Mouse (Mus musculus): ENCODE measurements around the gene Hint3.
"Not testable (repeated sequence)": the region's sequence is repeated elsewhere in the genome, so short reads cannot be mapped to it uniquely, and the experiment has no call there.

The Hint3 gene

DNA sequence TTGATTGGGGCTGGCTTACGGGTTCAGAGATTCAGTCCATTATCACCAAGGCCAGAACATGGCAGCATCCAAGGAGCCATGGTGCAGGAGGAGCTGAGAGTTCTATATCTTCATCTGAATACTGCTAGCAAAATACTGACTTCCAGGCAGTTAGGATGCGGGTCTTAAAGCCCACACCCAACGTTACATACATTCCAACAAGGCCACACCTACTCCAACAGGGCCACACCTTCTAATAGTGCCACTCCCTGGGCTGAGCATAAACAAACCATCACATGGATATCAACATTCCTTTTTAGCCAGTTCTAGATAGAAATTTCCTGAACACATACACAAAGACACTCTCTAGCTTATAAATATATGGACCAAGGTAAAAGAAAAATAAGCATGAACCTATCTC, at the start of gene Hint3:
Hint3 (minus strand) TSS at position 120 of the 400 bp plus-strand sequence.
- in situ Hi-C loops (cut with MboI; ENCODE audit: unreplicated experiment in 2 of 2): no loop called here

DNA sequence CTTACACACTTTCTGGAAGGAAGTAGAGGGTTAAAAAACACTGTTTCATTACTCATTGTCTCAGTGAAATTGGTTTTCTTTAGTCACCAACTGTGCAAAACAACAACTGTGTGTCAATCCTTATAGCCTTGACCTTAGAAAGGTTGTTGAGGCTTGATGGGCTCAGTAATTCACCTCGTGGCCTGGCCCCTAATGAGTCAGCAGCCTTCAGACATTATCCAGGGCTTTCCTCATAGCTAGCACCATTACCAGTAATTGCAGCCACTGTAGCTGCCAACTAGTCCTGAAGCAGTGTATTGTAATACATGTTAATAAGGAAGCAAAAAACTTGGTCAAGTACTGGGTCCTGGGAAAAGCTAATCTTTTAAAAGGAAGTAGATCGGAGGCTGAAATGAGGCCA, 48.6 kb upstream of the Hint3 start:
- in situ Hi-C loops (cut with MboI; ENCODE audit: unreplicated experiment in 2 of 2): no loop called here

DNA sequence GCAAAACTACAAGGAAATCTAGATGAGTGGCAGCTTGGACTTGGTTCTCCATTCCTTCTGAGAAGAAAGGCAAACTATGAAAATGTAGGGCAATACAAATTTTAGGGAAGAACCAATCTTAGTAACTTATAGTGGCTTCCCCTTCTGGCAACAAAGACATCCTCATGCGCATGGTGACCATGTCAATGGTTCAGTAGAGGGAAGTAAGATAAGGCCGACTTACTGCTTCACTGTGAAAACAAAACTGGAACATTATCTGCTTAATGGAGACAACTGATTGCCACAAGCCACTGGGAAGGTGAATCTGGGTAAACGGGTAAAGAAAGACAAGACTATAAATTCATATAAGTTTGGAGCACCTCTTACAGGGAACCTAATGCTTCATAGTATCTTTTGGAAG, 45.4 kb upstream of the Hint3 start:
- in situ Hi-C loops (cut with MboI; ENCODE audit: unreplicated experiment in 2 of 2): no loop called here

DNA sequence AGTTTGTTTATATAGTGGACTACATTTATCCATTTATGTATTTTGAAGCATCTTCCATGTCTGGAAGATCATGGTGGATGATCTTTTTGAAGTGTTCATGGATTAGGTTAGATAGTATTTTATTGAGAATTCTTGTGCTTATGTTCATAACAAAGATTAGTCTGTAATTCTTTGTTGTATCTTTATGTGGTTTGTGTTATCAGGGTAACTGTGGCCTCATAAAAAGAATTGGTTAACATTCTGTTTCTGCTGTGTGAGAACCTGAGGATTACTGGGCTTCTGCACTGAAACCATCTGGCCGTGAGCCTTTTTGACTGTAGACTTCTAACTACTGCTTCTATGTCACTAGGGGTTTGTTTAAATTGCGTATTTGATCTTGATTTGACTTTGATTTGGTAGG, 37.1 kb upstream of the Hint3 start:
- in situ Hi-C loops (cut with MboI; ENCODE audit: unreplicated experiment in 2 of 2): no loop called here

DNA sequence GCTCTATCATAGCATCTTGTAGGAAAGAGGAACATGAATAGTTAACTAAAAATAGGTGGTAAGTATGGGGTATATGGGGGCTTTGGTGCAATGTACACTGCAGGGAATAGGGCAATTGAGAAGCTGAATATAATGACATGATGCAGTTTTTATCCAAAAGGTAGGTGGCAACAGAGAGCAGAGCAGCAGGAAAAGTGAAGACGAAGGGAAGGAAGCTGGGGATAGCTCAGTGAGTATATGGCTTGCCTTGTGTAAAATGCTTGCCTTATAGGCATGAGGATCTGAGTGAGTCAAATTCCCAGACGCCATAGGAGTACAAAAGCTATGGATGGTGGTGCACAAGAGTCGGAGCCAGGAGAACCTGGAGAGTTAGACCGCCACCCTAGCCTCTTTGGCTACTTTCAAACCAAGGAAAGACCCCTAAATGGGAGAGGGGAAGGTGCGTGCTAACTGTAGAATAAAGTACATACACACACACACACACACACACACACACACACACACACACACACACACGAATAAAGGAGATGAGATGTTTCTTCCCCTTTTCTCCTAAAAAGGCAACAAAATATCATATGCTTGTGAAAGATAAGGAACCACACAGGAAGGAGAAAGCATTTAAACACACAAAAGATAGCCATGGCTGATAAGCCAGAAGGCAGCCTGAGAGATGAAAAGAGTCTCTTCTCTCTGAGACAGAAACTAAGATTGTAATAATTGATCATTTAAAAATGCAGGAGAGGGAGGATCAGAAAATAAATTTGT, 31.3 kb upstream of the Hint3 start:
- in situ Hi-C loops (cut with MboI; ENCODE audit: unreplicated experiment in 2 of 2): no loop called here

DNA sequence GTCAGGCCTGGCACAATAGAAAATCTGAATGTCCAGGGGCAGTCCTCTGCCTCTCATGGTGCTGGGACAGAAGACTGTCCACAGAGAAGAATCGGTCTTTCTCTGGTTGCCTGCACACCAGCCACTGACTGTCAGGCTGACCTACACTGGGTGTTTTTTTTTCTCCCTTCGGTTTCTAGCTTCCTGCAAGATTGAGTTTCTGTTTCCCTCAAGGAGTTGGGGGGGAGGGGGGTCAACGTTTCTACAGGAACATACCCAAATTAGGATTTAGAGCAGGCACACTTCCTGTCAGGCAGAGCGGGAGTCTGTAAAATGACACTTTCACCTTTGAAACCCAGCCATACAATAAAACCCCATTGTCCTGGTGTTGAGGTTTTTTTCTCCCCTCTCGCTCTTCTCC, 26.2 kb upstream of the Hint3 start:
- in situ Hi-C loops (cut with MboI; ENCODE audit: unreplicated experiment in 2 of 2): no loop called here

DNA sequence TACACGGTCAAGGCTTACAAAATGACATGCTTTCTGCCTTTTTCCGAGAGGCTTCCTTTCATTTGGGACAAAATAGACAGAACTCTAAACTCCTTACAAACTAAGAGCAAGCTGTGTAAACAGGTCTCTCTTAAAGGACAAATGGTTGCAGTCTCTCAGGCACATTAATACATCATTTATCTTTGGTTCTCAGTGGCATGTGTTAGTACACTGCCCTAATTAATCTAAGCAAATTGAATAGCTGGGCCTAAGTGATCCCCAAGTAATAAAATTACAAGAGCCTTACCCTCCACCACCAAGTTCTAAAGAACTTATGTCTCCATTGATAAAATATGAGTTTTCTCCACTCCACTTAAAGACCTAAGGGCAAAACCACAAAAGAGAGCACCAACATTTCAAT, 18.2 kb upstream of the Hint3 start:
- in situ Hi-C loops (cut with MboI; ENCODE audit: unreplicated experiment in 2 of 2): no loop called here

DNA sequence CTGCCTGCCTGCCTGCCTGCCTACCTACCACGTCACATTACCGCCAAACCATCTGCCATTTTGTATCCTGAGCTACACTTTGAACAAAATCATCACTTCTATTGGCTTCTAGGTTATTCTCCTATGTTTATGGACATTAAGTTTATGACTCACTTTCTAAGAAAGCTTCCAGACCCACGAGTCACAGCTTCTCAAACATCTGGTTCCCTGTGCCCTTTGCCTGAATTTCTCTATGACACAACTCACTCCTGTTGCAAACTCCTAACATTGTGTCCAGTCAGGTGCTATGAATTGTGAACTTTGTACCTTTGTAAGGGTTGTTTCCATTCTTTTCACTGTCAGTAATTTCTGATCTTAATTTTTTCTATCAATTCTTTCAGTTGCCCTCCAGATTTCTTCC, 8.8 kb upstream of the Hint3 start:
- in situ Hi-C loops (cut with MboI; ENCODE audit: unreplicated experiment in 2 of 2): no loop called here

DNA sequence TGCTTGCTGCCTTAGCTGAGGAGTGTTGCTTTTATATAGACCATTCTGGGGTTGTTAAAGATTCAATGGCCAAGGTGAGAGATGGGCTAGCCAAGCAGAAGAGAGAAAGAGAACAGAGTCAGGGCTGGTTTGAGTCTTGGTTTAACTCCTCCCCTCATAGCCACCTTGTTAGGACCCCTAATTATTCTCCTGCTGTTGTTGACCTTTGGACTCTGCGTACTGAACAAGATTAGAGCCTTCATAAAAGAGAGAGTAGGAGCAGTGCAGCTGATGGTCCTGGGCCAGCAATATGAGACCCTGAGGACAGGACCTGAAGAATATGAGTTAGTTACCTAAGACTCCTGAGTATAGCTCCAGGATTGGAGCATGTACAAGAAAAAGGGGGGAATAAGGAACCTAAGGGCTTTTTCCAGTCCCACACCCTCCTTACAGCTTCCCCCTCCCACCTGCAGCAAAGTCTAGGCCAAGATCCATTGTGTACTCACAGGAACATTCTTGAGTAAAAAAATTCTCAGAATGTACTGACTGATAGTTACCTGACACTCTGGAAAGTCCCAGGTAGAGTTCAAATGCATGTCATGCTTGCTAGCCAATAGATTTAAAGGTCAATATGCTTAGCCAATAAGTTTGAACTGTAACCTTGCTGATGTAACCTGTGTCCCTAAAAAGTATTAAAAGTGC, 7.2 kb upstream of the Hint3 start:
- in situ Hi-C loops (cut with MboI; ENCODE audit: unreplicated experiment in 2 of 2): not testable (repeated sequence)

DNA sequence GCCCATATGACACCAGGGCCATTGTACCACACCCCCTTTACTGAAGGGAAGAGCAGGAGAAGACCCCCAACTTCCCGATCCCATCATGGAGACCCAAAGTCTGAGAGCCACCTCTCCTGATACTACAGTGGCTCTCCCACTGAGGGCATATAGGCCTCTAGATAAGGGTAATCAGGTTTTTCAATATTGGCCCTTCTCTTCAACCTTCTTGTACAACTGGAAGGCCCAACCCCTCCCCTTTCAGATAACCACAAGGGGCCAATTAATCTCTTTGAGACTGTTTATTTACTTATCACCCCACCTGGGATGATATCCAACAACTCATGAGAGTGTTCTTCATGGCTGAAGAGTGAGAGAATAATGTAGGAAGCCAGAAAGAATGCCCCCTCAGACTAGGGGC, 3.3 kb upstream of the Hint3 start:
- in situ Hi-C loops (cut with MboI; ENCODE audit: unreplicated experiment in 2 of 2): no loop called here

DNA sequence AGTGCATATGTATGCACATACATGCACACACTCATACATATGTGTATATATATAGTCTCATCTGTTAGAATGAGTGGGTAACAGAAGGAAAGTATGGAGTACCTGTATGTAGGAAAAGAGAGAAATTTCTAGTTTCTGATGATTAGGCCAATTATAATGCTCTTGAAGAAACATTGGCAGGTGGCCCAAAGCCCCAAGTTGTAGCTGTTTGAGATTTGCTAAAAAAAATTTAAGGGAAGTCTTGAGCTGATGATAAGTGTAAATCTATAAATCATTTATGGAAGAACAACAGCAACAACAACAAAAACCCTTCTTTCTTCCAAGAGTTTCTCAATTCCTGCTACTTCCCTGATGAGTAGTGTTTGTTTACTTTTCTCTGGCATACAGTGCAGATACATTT, 545 bp upstream of the Hint3 start:
- in situ Hi-C loops (cut with MboI; ENCODE audit: unreplicated experiment in 2 of 2): no loop called here

DNA sequence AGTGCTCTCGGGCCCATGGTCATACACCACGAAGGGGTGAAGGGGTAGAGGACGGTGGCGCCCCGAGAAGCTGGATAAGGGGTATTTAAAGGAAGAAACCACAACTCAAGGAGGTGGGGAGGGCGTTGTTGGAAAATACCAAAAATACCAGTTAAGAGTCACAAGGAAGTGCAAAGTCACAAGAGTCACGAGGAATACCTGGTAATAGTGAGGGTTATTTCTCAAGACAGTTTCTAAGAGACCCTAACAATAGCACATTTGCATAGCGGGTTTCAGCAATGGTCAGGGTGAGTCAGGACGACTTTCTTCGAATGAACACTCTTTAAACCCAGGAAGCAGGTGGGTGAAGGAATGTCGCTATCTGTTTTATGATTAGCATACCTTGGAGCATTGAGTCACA, 988 bp downstream of the Hint3 start:
- in situ Hi-C loops (cut with MboI; ENCODE audit: unreplicated experiment in 2 of 2): not testable (repeated sequence)

DNA sequence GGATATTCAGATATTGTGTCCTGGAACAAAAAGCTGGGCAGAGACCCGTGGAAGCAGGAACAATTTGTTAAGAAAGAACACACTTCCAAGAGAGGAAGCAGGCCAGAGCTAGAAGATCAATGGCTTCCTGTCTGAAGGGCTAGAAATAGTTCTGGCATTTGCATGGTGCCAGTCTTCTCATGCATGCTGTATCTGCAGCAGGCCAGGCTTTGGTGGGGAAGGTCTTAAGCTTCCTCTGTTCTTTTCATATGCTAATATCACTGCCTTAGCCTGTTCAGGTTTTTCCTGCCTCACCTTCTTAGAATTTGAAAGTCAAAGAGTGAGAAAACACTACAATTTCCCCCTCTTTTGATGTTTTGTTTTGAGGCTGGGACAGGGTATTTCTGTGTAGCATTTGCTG, 1.9 kb downstream of the Hint3 start:
- in situ Hi-C loops (cut with MboI; ENCODE audit: unreplicated experiment in 2 of 2): no loop called here

DNA sequence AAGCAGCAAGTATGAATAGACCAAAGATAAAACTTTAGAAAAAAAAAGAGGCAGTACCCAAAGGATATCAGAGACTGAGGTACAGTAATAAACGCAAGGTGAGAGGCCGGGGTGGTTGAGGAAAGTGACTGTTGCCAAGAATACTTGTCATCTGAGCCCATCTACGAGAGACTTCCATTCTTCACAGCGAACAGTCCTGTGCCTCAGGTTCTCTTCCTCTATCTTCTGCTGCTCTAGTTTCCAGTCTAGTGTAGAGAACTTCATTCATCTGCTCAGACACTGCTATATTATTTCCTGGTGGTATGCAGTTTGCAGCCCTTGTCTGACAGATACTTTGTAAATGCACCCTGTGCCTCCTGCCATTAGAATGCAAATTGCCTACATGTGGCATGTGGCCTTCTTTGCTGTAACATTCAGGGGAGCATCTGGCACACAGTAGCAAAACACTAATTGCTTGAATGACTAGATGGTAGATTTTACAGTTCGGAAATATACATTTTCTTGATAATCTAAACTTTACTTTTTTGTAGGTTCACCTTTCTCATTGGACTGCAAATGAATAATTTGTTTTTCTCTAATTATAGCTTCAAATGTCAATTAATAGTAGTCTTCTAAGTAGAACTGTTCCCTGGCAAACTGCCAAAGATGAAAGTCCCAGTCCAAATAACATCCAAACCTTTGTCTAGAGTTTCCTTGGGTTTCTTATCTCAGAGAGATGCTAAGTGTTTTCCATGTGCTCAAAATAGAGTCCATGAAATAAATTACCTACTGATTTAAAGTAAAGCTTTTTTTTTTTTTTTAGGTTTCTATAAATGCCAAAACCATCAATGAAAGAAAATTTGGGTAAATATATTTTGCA, 5.0 kb downstream of the Hint3 start:
- in situ Hi-C loops (cut with MboI; ENCODE audit: unreplicated experiment in 2 of 2): loop anchor here in 1 of 2 experiments (5.0 to 25.0 kb wide), 2 partner anchors 678 to 1262 kb away; partner anchors contain the start of gene Rnf146

DNA sequence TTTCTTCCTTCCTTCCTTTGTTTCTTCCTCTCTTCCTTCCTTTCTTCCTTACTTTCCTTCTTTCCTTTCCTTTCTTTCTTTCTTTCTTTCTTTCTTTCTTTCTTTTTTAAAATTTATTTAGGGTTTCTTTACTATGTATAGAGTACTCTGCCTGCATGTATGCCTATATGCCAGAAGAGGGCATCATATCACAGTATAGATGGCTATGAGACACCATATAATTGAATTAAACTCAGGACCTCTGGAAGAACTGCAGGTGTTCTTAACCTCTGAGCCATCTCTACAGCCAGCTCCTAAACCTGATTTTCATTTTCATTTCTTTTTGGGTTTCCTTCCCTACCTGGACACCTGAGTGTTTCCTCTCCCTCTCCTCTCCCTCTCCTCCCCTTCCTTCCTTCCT, 6.5 kb downstream of the Hint3 start:
- in situ Hi-C loops (cut with MboI; ENCODE audit: unreplicated experiment in 2 of 2): loop anchor here in 1 of 2 experiments (5.0 to 25.0 kb wide), 2 partner anchors 679 to 1261 kb away; partner anchors contain the start of gene Rnf146

DNA sequence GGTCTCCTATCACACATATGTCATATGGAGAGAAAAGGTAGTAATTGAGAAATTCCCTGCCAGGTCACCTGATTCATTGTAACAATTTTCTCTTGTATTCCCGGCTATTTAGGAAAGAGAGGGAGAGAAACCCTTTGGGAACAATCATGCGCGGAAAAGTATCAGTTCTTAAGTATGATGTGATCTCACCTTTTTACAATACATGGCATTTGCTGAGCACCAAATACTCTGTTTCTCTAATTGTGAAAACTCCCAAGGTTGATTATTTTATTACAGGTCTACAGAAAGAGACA, 10.6 kb downstream of the Hint3 start:
- in situ Hi-C loops (cut with MboI; ENCODE audit: unreplicated experiment in 2 of 2): loop anchor here (5.0 to 25.0 kb wide), 6 partner anchors 98 to 1257 kb away; partner anchors contain the start of genes Cenpw (in 2 of the 2) and Rnf146 (in 2 of the 2)

DNA sequence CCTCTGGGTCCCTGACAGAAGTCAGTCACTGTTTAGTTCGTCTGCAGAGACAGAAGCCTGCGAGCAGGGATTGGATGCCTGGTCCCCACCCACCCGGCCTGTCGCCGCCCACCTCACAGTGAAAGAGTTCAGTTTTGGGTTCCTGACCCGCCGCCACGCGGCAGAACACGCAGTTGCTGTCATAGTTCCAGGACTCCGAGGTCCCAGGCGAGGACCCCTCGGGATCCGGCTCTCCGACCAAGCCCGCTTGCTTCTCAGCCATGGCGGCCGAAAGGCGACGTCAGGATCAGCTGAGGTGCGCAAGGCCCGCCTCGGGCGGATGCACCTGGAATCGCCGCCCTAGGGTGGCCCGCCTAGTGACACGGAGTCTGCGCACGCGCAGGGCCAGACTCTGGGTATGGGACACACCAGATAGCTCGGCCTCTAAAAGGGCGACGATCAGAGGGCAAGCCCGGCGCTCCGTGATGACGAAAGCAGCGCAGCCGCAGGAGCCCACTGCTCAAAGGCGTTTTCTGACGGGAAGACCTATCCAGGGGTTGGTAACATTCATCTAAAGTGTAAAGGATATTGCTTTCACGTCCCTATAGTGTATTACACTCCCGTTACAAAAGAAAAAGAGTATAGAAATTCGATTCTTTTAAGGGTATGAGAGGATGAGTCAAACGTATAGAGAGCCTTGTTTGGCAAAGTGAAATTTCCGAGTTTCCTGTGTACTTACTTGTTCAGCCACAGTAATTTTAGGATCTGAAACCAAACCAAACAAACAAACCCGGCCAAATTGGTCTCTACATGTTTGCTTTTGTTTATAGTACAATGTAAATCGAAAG, 11.1 kb downstream of the Hint3 start:
- in situ Hi-C loops (cut with MboI; ENCODE audit: unreplicated experiment in 2 of 2): loop anchor here (5.0 to 25.0 kb wide), 6 partner anchors 99 to 1256 kb away; partner anchors contain the start of genes Cenpw (in 2 of the 2) and Rnf146 (in 2 of the 2)

DNA sequence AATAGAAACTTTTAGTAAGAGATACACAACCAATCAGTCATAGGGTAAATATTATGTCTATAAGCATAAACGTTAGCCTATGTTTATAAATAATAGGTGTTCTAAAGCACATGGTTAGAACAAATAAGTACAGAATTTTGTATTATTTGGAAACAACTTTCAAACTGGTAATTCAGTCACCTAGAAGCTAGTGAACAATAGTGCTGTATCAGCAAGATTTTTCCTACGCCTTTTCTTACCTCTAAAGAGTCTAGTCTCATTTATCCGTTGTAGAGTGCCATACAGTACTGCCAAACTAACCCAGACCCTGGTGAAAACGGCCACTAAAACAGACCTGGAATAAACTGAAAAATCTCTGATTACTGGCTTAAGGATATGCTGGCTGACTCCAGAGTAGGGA, 16.4 kb downstream of the Hint3 start:
- in situ Hi-C loops (cut with MboI; ENCODE audit: unreplicated experiment in 2 of 2): loop anchor here in 1 of 2 experiments (25.0 kb wide), 1 partner anchor 1251 kb away; the partner anchor contains the start of gene Rnf146

DNA sequence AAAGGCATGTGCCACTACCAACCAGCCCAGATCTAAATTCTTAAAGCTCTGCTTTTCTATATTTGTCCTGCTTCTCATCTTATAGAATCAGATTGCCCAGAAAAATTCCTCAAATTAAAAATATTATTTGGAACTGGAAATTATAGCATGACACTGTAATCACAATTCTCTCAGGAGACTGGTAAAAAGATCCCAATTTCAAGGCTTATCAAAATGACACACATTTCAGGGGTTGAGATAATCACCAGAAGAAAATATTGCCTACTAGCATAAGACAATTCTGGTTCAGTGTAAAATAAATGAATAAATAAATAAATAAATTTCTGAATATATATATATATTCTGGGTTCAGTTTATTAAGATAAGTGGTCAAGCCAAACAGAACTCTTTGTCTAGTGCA, 19.8 kb downstream of the Hint3 start:
- in situ Hi-C loops (cut with MboI; ENCODE audit: unreplicated experiment in 2 of 2): loop anchor here (5.0 to 25.0 kb wide), 2 partner anchors 698 to 1247 kb away; partner anchors contain the start of gene Rnf146 (in 1 of the 2)

DNA sequence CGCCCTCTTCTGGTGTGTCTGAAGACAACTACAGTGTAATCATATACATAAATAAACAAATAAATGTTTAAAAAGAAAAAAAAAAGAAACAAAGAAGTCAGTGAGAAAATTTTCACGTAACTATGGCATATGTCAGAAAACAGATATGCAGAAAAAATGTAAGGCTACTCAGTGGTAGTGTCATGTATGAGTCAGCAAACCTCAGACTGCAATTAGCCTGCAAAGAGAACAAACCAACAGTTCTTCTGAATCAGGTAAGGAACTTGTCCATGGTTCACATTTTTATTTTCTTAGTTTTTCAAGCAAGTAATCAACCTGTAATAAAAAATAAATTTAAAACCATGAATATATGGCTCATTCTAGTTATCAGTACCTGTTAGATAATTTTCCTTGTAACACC, 21.3 kb downstream of the Hint3 start:
- in situ Hi-C loops (cut with MboI; ENCODE audit: unreplicated experiment in 2 of 2): loop anchor here (5.0 to 25.0 kb wide), 2 partner anchors 699 to 1246 kb away; partner anchors contain the start of gene Rnf146 (in 1 of the 2)

Measured in v-Abl transformed pro-B cells (cell line).